Mouse (Mus musculus) MEL (cell line): ENCODE data around the gene Pla2g12a. TPM values are rescaled to one million over a fixed set of nuclear protein-coding genes. Genes with fewer than 3 reads are reported as not detected.

Experiments used
- DNase-seq: peaks from one replicate; pipeline ENCODE4 v3.0.0; 2011; ENCODE audit warnings: low read depth, low spot score
- H3K27ac ChIP-seq: 2 replicates; pipeline ENCODE4 v1.5.1; 2012; ENCODE audit warnings: low read depth, mild to moderate bottlenecking, control low read depth, low read length, moderate library complexity; ENCODE audit not compliant: control insufficient read depth
- H3K27me3 ChIP-seq, 2 experiments: fragments of 150-350 bp in 1 of 2; sonication (generic) in 1 of 2; 2 replicates each; pipeline ENCODE4 v1.6.1; 2012; ENCODE audit warnings: low read length in 2 of 2, mild to moderate bottlenecking in 2 of 2, improper control_type of control experiment in 1 of 2, moderate library complexity in 1 of 2; ENCODE audit not compliant: insufficient read depth in 2 of 2, control insufficient read depth in 1 of 2
- H3K36me3 ChIP-seq, 2 experiments: 2 replicates each; pipeline ENCODE4 v1.6.1; 2012 to 2014; ENCODE audit warnings: low read length in 2 of 2, improper control_type of control experiment in 1 of 2, inconsistent platforms in 1 of 2, mild to moderate bottlenecking in 1 of 2; ENCODE audit not compliant: insufficient read depth in 2 of 2, control insufficient read depth in 1 of 2
- H3K4me1 ChIP-seq, 2 experiments: fragments of 150-350 bp in 1 of 2; sonication (generic) in 1 of 2; 2 replicates each; pipeline ENCODE4 v1.6.1; 2012; ENCODE audit warnings: low read length in 2 of 2, improper control_type of control experiment in 1 of 2, mild to moderate bottlenecking in 1 of 2; ENCODE audit not compliant: insufficient read depth in 2 of 2, control insufficient read depth in 1 of 2
- H3K4me3 ChIP-seq, 2 experiments: fragments of 150-350 bp in 1 of 2; sonication (generic) in 1 of 2; 2 replicates each; pipeline ENCODE4 v1.5.1; 2012; ENCODE audit warnings: low read depth in 2 of 2, low read length in 2 of 2, mild to moderate bottlenecking in 2 of 2, moderate library complexity in 2 of 2, control low read depth in 1 of 2, improper control_type of control experiment in 1 of 2; ENCODE audit not compliant: control insufficient read depth in 1 of 2, insufficient read depth in 1 of 2
- H3K79me2 ChIP-seq: 2 replicates; pipeline ENCODE4 v1.6.1; 2012; ENCODE audit warnings: mild to moderate bottlenecking, low read length, moderate library complexity; ENCODE audit not compliant: control insufficient read depth, poor library complexity, insufficient read depth
- H3K9ac ChIP-seq: 2 replicates; pipeline ENCODE4 v1.6.1; 2012; ENCODE audit warnings: low read depth, mild to moderate bottlenecking, control low read depth, low read length, moderate library complexity; ENCODE audit not compliant: control insufficient read depth, poor library complexity, severe bottlenecking
- H3K9me3 ChIP-seq: fragments of 150-350 bp; sonication (generic); replicated peaks from 2 replicates; pipeline ENCODE4 v1.6.1; 2012; ENCODE audit warnings: mild to moderate bottlenecking, low read length, improper control_type of control experiment, moderate library complexity; ENCODE audit not compliant: insufficient read depth
- BHLHE40 ChIP-seq: IDR thresholded peaks from 2 replicates; pipeline ENCODE4 v1.6.1; 2012; ENCODE audit warnings: low read depth, mild to moderate bottlenecking, inconsistent platforms, low read length, improper control_type of control experiment, borderline replicate concordance
- CHD2 ChIP-seq: IDR thresholded peaks from 2 replicates; pipeline ENCODE4 v1.6.1; 2011; ENCODE audit warnings: low read length, improper control_type of control experiment
- CTCF ChIP-seq, 3 experiments: IDR thresholded peaks in 2 of 3; conservative IDR thresholded peaks in 1 of 3; 2 replicates each; pipeline ENCODE4 v1.5.1; 2011 to 2012; ENCODE audit warnings: low read length in 3 of 3, low read depth in 2 of 3, mild to moderate bottlenecking in 2 of 3, improper control_type of control experiment in 1 of 3, inconsistent platforms in 1 of 3, mixed read lengths in 1 of 3, moderate library complexity in 1 of 3; ENCODE audit not compliant: control insufficient read depth in 1 of 3, insufficient read depth in 1 of 3, poor library complexity in 1 of 3, severe bottlenecking in 1 of 3
- ELF1 ChIP-seq: IDR thresholded peaks from 2 replicates; pipeline ENCODE4 v1.6.1; 2014; ENCODE audit warnings: low read depth, mild to moderate bottlenecking, inconsistent platforms, low read length, improper control_type of control experiment, moderate library complexity
- EP300 ChIP-seq, 2 experiments: IDR thresholded peaks; 2 replicates each; pipeline ENCODE4 v1.6.1; 2011; ENCODE audit warnings: improper control_type of control experiment in 2 of 2, low read length in 2 of 2, low read depth in 1 of 2, mild to moderate bottlenecking in 1 of 2
- ETS1 ChIP-seq: IDR thresholded peaks from 2 replicates; pipeline ENCODE4 v1.6.1; 2012; ENCODE audit warnings: low read depth, mild to moderate bottlenecking, inconsistent platforms, low read length, improper control_type of control experiment, moderate library complexity
- GABPA ChIP-seq: IDR thresholded peaks from 2 replicates; pipeline ENCODE4 v1.6.1; 2012; ENCODE audit warnings: low read depth, mild to moderate bottlenecking, inconsistent platforms, low read length, improper control_type of control experiment, moderate library complexity
- HCFC1 ChIP-seq: IDR thresholded peaks from 2 replicates; pipeline ENCODE4 v1.6.1; 2012; ENCODE audit warnings: low read depth, mild to moderate bottlenecking, inconsistent platforms, low read length, improper control_type of control experiment, moderate library complexity
- JUND ChIP-seq: IDR thresholded peaks from 2 replicates; pipeline ENCODE4 v1.6.1; 2011; ENCODE audit warnings: low read depth, mild to moderate bottlenecking, improper control_type of control experiment, low read length
- KAT2A ChIP-seq: conservative IDR thresholded peaks from 2 replicates; pipeline ENCODE4 v1.6.1; 2012; ENCODE audit warnings: low read depth, low read length, improper control_type of control experiment, inconsistent platforms
- MAFK ChIP-seq: IDR thresholded peaks from 2 replicates; pipeline ENCODE4 v1.6.1; 2011; ENCODE audit warnings: low read depth, mild to moderate bottlenecking, low read length, improper control_type of control experiment, borderline replicate concordance
- MAX ChIP-seq: IDR thresholded peaks from 2 replicates; pipeline ENCODE4 v1.6.1; 2011; ENCODE audit warnings: low read length, improper control_type of control experiment
- MAZ ChIP-seq: IDR thresholded peaks from 2 replicates; pipeline ENCODE4 v1.6.1; 2012; ENCODE audit warnings: low read depth, mild to moderate bottlenecking, inconsistent platforms, low read length, improper control_type of control experiment
- MEF2A ChIP-seq: IDR thresholded peaks from 2 replicates; pipeline ENCODE4 v1.6.1; 2014; ENCODE audit warnings: low read depth, mild to moderate bottlenecking, inconsistent platforms, low read length, improper control_type of control experiment; ENCODE audit not compliant: poor library complexity, insufficient replicate concordance, severe bottlenecking; ENCODE audit errors: extremely low read depth
- MYB ChIP-seq: IDR thresholded peaks from 2 replicates; pipeline ENCODE4 v1.6.1; 2011; ENCODE audit warnings: mild to moderate bottlenecking, low read depth, low read length, improper control_type of control experiment
- MYC ChIP-seq: IDR thresholded peaks from 2 replicates; pipeline ENCODE4 v1.6.1; 2011; ENCODE audit warnings: low read depth, mild to moderate bottlenecking, low read length, improper control_type of control experiment, moderate library complexity
- NELFE ChIP-seq: IDR thresholded peaks from 2 replicates; pipeline ENCODE4 v1.6.1; 2011; ENCODE audit warnings: low read depth, low read length, improper control_type of control experiment
- NRF1 ChIP-seq: IDR thresholded peaks from 2 replicates; pipeline ENCODE4 v1.6.1; 2014; ENCODE audit warnings: low read depth, mild to moderate bottlenecking, inconsistent platforms, low read length, improper control_type of control experiment, moderate library complexity; ENCODE audit not compliant: poor library complexity, insufficient read depth, severe bottlenecking
- POLR2A ChIP-seq, 2 experiments: IDR thresholded peaks; 2 replicates each; pipeline ENCODE4 v1.6.1; 2011 to 2012; ENCODE audit warnings: low read length in 2 of 2, mild to moderate bottlenecking in 2 of 2, control low read depth in 1 of 2, improper control_type of control experiment in 1 of 2, low read depth in 1 of 2, moderate library complexity in 1 of 2; ENCODE audit not compliant: control insufficient read depth in 1 of 2, insufficient read depth in 1 of 2, poor library complexity in 1 of 2
- POLR2AphosphoS5 ChIP-seq: IDR thresholded peaks from 2 replicates; pipeline ENCODE4 v1.6.1; 2012; ENCODE audit warnings: low read depth, borderline replicate concordance, mild to moderate bottlenecking, inconsistent platforms, low read length, moderate library complexity, mixed read lengths
- RAD21 ChIP-seq: IDR thresholded peaks from 2 replicates; pipeline ENCODE4 v1.6.1; 2011; ENCODE audit warnings: mild to moderate bottlenecking, low read depth, low read length, improper control_type of control experiment
- SMC3 ChIP-seq: IDR thresholded peaks from 2 replicates; pipeline ENCODE4 v1.6.1; 2011; ENCODE audit warnings: low read depth, low read length, improper control_type of control experiment
- TAL1 ChIP-seq: IDR thresholded peaks from 2 replicates; pipeline ENCODE4 v1.6.1; 2012; ENCODE audit warnings: mild to moderate bottlenecking, inconsistent platforms, low read length, moderate library complexity, mixed read lengths
- TBP ChIP-seq: IDR thresholded peaks from 2 replicates; pipeline ENCODE4 v1.8.0; 2011; ENCODE audit warnings: low read depth, low read length, improper control_type of control experiment
- TCF12 ChIP-seq: IDR thresholded peaks from 2 replicates; pipeline ENCODE4 v1.6.1; 2014; ENCODE audit warnings: low read depth, mild to moderate bottlenecking, inconsistent platforms, low read length, improper control_type of control experiment, moderate library complexity
- UBTF ChIP-seq: IDR thresholded peaks from 2 replicates; pipeline ENCODE4 v1.6.1; 2012; ENCODE audit warnings: low read depth, mild to moderate bottlenecking, inconsistent platforms, low read length, improper control_type of control experiment, moderate library complexity, borderline replicate concordance; ENCODE audit not compliant: insufficient read depth
- USF1 ChIP-seq: IDR thresholded peaks from 2 replicates; pipeline ENCODE4 v1.6.1; 2014; ENCODE audit warnings: low read depth, mild to moderate bottlenecking, inconsistent platforms, low read length, improper control_type of control experiment, moderate library complexity
- ZC3H11A ChIP-seq: IDR thresholded peaks from 2 replicates; pipeline ENCODE4 v1.6.1; 2012; ENCODE audit warnings: low read depth, mild to moderate bottlenecking, inconsistent platforms, low read length, improper control_type of control experiment
- ZKSCAN1 ChIP-seq: IDR thresholded peaks from 2 replicates; pipeline ENCODE4 v1.6.1; 2012; ENCODE audit warnings: low read depth, mild to moderate bottlenecking, inconsistent platforms, low read length, improper control_type of control experiment, moderate library complexity
- ZMIZ1 ChIP-seq: IDR thresholded peaks from 2 replicates; pipeline ENCODE4 v1.6.1; 2012; ENCODE audit warnings: low read depth, mild to moderate bottlenecking, inconsistent platforms, low read length, improper control_type of control experiment, moderate library complexity
- ZNF384 ChIP-seq: IDR thresholded peaks from 2 replicates; pipeline ENCODE4 v1.6.1; 2012; ENCODE audit warnings: low read depth, mild to moderate bottlenecking, inconsistent platforms, low read length, improper control_type of control experiment
- polyA plus RNA-seq, 2 experiments: library from polyadenylated mRNA; stranded (reverse) in 1 of 2; unstranded in 1 of 2; fragments of >175 nt in 1 of 2; fragments of >200 nt in 1 of 2; gene quantifications; 2 replicates each; pipeline versions ENCODE4 v1.2.1 to v1.2.4; 2012; ENCODE audit warnings: low replicate concordance in 2 of 2, low read depth in 1 of 2; ENCODE audit not compliant: insufficient read length in 2 of 2, insufficient read depth in 1 of 2, missing spikeins in 1 of 2
- total RNA-seq: library from RNA; depleted of rRNA; stranded (reverse); fragments of 300-350 nt; gene quantifications from 2 replicates; pipeline ENCODE4 v1.2.3, GENCODE M21; 2012

Gene Pla2g12a
- total and polyA plus RNA-seq, 3 experiments, result 89.8 to 251 (median 93.5) TPM

DNA sequence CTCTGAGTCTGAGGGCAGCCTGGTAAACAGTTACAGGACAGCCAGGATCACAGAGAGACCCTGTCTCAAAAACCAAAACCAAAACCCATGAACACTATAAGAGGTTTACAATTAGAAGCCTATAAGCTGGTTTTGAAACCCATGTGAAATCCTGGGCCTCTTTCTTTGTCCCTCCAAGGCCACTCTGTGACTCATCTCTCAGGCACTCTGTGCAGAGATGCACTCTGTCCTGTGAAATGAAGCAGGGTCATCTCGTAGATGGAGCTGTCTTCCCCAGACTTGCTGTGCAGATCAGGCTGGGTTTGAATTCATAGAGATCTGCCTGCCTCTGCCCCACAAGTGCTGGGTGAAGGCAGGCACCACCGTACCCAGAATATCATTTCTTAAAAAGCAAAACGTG, 39.0 kb downstream of the Pla2g12a start:
- TF ChIP-seq TCF12 (no peak), JUND (no peak), CTCF (IDR thresholded peaks at IDR 0.05 in 2 of 3, conservative IDR thresholded peaks at IDR 0.05 in 1 of 3; ENCODE audit: control insufficient read depth in 1 of 3, insufficient read depth in 1 of 3, low read depth in 2 of 3, low read length in 3 of 3, poor library complexity in 1 of 3, severe bottlenecking in 1 of 3) (no peak), RAD21 (no peak), TAL1 (no peak), MAX (no peak), BHLHE40 (no peak)
- H3K9ac ChIP-seq, result no peak overlapping the region
- no peak for DNase-seq
- no peaks in the 10 kb centered on the region for H3K4me1 ChIP-seq
- no peaks in the 10 kb centered on the region for H3K27me3 ChIP-seq
- H3K9me3 ChIP-seq, result no peaks in the 10 kb centered on the region
- H3K36me3 ChIP-seq, result no peaks in the 10 kb centered on the region
- no peaks in the 10 kb centered on the region for H3K79me2 ChIP-seq
- H3K27ac ChIP-seq, result no peak overlapping the region
- H3K4me3 ChIP-seq, result no peak overlapping the region

DNA sequence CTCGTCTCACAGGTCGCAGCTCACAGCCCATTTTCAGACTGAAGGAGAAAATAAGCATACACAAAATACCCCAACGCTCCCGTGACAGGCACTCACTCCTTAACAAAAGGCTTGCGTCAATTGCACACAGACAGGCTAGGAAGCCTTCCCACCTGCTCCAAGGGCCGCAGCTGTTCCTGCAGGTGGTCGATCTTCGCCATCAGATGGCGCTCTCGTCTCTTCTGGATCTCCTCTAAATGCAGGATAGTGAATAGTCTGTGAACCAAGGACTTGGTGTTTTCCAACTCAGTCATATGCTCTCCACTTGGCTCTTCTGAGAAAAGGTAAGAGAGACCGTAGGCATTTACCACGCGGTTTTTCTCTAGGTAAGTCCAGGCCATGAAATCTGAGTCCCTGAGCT, 40.0 kb downstream of the Pla2g12a start:
- H3K36me3 ChIP-seq, result no peaks in the 10 kb centered on the region
- no peaks in the 10 kb centered on the region for H3K79me2 ChIP-seq
- H3K27me3 ChIP-seq, result no peaks in the 10 kb centered on the region
- DNase-seq, result peak; percentile 64
- no peak overlapping the region for H3K9ac ChIP-seq
- H3K4me1 ChIP-seq, result no peaks in the 10 kb centered on the region
- H3K9me3 ChIP-seq, result no peaks in the 10 kb centered on the region
- H3K4me3 ChIP-seq, result no peak overlapping the region
- H3K27ac ChIP-seq, result no peak overlapping the region
- TF ChIP-seq ETS1 (no peak), ZMIZ1 (no peak), CTCF (IDR thresholded peaks at IDR 0.05 in 2 of 3, conservative IDR thresholded peaks at IDR 0.05 in 1 of 3; ENCODE audit: control insufficient read depth in 1 of 3, insufficient read depth in 1 of 3, low read depth in 2 of 3, low read length in 3 of 3, poor library complexity in 1 of 3, severe bottlenecking in 1 of 3) (peak; percentile 66 to 81 (median 79)), NELFE (no peak), GABPA (no peak), CHD2 (no peak), MEF2A (no peak), TCF12 (no peak), TBP (no peak), MAFK (no peak), MYB (no peak), HCFC1 (no peak), MAX (no peak), POLR2A (IDR thresholded peaks at IDR 0.05; ENCODE audit: control insufficient read depth in 1 of 2, insufficient read depth in 1 of 2, low read depth in 1 of 2, low read length in 2 of 2, poor library complexity in 1 of 2) (no peak), JUND (no peak), BHLHE40 (no peak), UBTF (no peak), KAT2A (no peak), ELF1 (no peak), RAD21 (peak; percentile 72), MYC (no peak), EP300 (IDR thresholded peaks at IDR 0.05; ENCODE audit: low read depth in 1 of 2, low read length in 2 of 2) (no peak), NRF1 (no peak), SMC3 (peak; percentile 82), USF1 (no peak), POLR2AphosphoS5 (no peak), MAZ (no peak), ZNF384 (no peak), ZC3H11A (peak; percentile 50), ZKSCAN1 (no peak)
